Mouse (Mus musculus): Measurements from ENCODE around the gene Satl1.

- no peak for TF ChIP-seq CTCF (IDR thresholded peaks at IDR 0.05; ENCODE audit: insufficient read depth, low read length)
- no peak for TF ChIP-seq POLR2A (IDR thresholded peaks at IDR 0.05; ENCODE audit: borderline replicate concordance, extremely low read depth, low read depth, low read length)
Measured at GRCm38 (mm10) chrX:112339486-112339885, 67.1 kb downstream of the Satl1 start.

All from lung, adult 2 months (tissue).